Mouse (Mus musculus) intestine, embryonic 16.5 days (tissue): Measurements from ENCODE around the gene Lama1. TPM values are rescaled to one million over a fixed set of nuclear protein-coding genes. Genes with fewer than 3 reads are reported as not detected.

Experiments
- ATAC-seq: fragments of 200-750 bp; cut with Nextera tagmentation; 2 replicates; pipeline ENCODE4 v1.8.0; 2017; ENCODE audit warnings: moderate TSS enrichment, moderate library complexity
- H3K27ac ChIP-seq: fragments of 300-500 bp; sonication (generic); 2 replicates; pipeline ENCODE4 v1.5.1; 2014; ENCODE audit warnings: mild to moderate bottlenecking, low read length
- H3K27me3 ChIP-seq: fragments of 300-500 bp; sonication (generic); replicated peaks from 2 replicates; pipeline ENCODE4 v1.6.1; 2014; ENCODE audit warnings: low read length, control low read depth, mixed read lengths; ENCODE audit not compliant: control insufficient read depth, insufficient read depth
- H3K36me3 ChIP-seq: fragments of 300-500 bp; sonication (generic); 2 replicates; pipeline ENCODE4 v1.6.1; 2014; ENCODE audit warnings: low read length, control low read depth; ENCODE audit not compliant: control insufficient read depth, insufficient read depth
- H3K4me1 ChIP-seq: fragments of 300-500 bp; sonication (generic); 2 replicates; pipeline ENCODE4 v1.6.1; 2014; ENCODE audit warnings: low read length, control low read depth, mixed read lengths; ENCODE audit not compliant: control insufficient read depth, insufficient read depth
- H3K4me2 ChIP-seq: fragments of 300-500 bp; sonication (generic); 2 replicates; pipeline ENCODE4 v1.6.1; 2014; ENCODE audit warnings: low read depth, low read length, control low read depth
- H3K4me3 ChIP-seq: fragments of 300-500 bp; sonication (generic); 2 replicates; pipeline ENCODE4 v1.5.1; 2014; ENCODE audit warnings: mild to moderate bottlenecking, low read length
- H3K9ac ChIP-seq: fragments of 300-500 bp; sonication (generic); 2 replicates; pipeline ENCODE4 v1.6.1; 2014; ENCODE audit warnings: low read depth, low read length
- H3K9me3 ChIP-seq: fragments of 300-500 bp; sonication (generic); 2 replicates; pipeline ENCODE4 v1.6.1; 2016; ENCODE audit warnings: low read length, control low read depth; ENCODE audit not compliant: control insufficient read depth
- WGBS: fragments of 180-500 bp; shearing (Covaris S2); extraction: QIAGEN DNeasy Blood & Tissue Kit; methylation state at CpG from one replicate; pipeline ENCODE4 v1.1.7; 2014; 5-methylcytosine and 5-hydroxymethylcytosine counted together
- polyA plus RNA-seq: library from polyadenylated mRNA; unstranded; fragments of >200 nt; fragmentation: Nextera tagmentation; extraction: Ambion mirVana; gene quantifications from 2 replicates; pipeline ENCODE4 v1.2.1, GENCODE M21; 2015

The Lama1 gene
- polyA plus RNA-seq, 1 experiment from 2014 or later: 1.6 TPM

DNA sequence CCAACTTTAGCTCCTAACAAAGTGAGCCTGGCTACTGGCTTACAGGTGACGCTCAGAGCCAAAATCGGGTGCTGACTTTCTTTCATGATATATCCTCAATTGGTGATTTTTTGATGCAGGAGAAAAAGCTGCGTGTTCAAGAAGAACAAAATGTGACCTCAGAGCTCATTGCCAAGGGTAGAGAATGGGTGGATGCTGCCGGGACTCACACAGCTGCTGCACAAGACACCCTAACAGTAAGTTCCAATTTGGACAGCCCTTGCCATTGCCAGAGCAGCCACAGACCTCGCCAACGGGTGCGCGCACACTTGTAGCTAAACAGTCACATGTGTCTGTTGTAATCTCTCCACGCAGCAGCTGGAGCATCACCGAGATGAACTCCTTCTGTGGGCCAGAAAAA, 94.0 kb downstream of the Lama1 start:
- Histone ChIP-seq H3K36me3 (no peaks in the 10 kb centered on the region), H3K9ac (no peak overlapping the region), H3K27ac (no peak overlapping the region), H3K4me3 (no peak overlapping the region), H3K4me1 (no peaks in the 10 kb centered on the region), H3K9me3 (no peaks in the 10 kb centered on the region), H3K4me2 (no peak overlapping the region), H3K27me3 (no peaks in the 10 kb centered on the region)
- 94% methylated on average over 10 of the region's 10 CpGs for whole genome bisulfite sequencing
- ATAC-seq: no peak

DNA sequence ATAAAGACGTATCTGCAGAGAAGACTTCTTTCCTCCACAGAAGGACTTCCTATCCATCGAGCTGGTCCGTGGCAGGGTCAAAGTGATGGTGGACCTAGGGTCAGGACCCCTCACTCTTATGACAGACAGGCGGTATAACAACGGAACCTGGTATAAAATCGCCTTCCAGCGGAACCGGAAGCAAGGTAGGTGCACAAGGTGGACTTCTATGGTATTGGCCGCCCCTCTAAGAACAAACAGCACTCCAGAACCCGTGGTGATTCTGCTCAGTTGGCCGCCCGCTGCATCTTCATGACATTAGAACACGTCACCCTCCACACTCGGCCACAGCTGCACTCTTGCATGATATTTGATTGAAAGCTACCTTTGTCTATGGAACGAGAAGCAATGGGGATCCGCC, 112.1 kb downstream of the Lama1 start:
- H3K36me3 ChIP-seq: no peaks in the 10 kb centered on the region
- no peak overlapping the region for H3K4me3 ChIP-seq
- no peak overlapping the region for H3K9ac ChIP-seq
- 93% methylated on average over 16 of the region's 16 CpGs for WGBS
- H3K27me3 ChIP-seq: no peaks in the 10 kb centered on the region
- no peak for ATAC-seq
- H3K4me1 ChIP-seq: no peaks in the 10 kb centered on the region
- H3K9me3 ChIP-seq: no peaks in the 10 kb centered on the region
- no peak overlapping the region for H3K4me2 ChIP-seq
- no peak overlapping the region for H3K27ac ChIP-seq

DNA sequence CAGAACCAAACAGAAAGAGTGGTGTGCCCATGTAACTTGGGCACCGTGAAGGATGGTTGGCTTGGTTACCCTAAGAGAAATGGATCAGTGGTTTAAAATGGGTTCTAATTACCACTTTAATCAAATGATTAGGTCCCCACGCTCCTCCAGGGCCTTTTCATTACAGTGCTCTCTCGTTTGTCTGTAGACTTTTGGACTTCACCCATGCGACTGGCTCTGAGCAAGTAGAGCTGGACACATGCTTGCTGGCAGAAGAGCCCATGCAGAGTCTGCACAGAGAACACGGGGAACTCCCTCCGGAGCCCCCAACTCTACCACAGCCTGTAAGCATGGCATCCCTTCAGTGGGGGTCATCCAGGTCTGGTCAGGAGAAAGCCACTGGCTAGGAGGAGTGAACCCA, 116.6 kb downstream of the Lama1 start:
- no peak overlapping the region for H3K27ac ChIP-seq
- H3K9ac ChIP-seq: no peak overlapping the region
- no peak overlapping the region for H3K4me3 ChIP-seq
- H3K36me3 ChIP-seq: no peaks in the 10 kb centered on the region
- H3K27me3 ChIP-seq: no peaks in the 10 kb centered on the region
- no peak for ATAC-seq
- H3K9me3 ChIP-seq: no peaks in the 10 kb centered on the region
- H3K4me1 ChIP-seq: no peaks in the 10 kb centered on the region
- WGBS: 96% methylated on average over 6 of the region's 6 CpGs
- no peak overlapping the region for H3K4me2 ChIP-seq

- 96% methylated on average over 11 of the region's 11 CpGs for WGBS
- Histone ChIP-seq H3K27me3 (no peaks in the 10 kb centered on the region), H3K9ac (no peak overlapping the region), H3K9me3 (no peaks in the 10 kb centered on the region), H3K4me3 (no peak overlapping the region), H3K27ac (no peak overlapping the region), H3K4me2 (no peak overlapping the region), H3K4me1 (no peaks in the 10 kb centered on the region), H3K36me3 (no peaks in the 10 kb centered on the region)
- no peak for ATAC-seq
Observed at GRCm38 (mm10) chr17:67815720-67816119, 118.7 kb downstream of the Lama1 start.

GRCm38 (mm10) chr17:67816916-67817315, 119.9 kb downstream of the Lama1 start:
- Histone ChIP-seq H3K4me3 (no peak overlapping the region), H3K27ac (no peak overlapping the region), H3K9ac (no peak overlapping the region), H3K27me3 (no peaks in the 10 kb centered on the region), H3K36me3 (no peaks in the 10 kb centered on the region), H3K9me3 (no peaks in the 10 kb centered on the region), H3K4me1 (no peaks in the 10 kb centered on the region), H3K4me2 (no peak overlapping the region)
- no peak for ATAC-seq
- WGBS: 92% methylated on average over 10 of the region's 10 CpGs

DNA sequence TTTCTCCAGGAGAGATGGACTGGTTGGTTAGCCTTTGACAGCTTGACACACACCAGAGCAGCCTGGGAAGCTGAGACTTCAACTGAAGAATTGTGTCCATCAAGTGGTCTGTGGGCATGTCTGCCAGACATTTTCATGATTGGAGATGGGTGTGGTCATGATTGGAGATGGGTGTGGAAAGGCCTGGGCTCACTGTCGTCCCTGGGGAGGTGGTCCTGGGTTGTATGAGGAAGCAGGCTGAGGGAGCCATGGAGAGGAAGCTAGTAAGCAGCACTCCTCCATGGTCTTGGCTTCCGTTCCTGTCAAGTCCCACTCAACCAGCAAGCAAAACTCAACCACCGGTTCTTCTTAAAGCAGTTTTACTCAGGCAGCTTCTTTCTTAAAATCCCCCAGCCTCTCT, 130.4 kb downstream of the Lama1 start:
- 84% methylated on average over 3 of the region's 3 CpGs for WGBS
- no peaks in the 10 kb centered on the region for H3K4me1 ChIP-seq
- ATAC-seq: no peak
- H3K9me3 ChIP-seq: no peaks in the 10 kb centered on the region
- H3K27ac ChIP-seq: no peak overlapping the region
- no peaks in the 10 kb centered on the region for H3K27me3 ChIP-seq
- H3K4me3 ChIP-seq: no peak overlapping the region
- H3K4me2 ChIP-seq: no peak overlapping the region
- no peak overlapping the region for H3K9ac ChIP-seq
- no peaks in the 10 kb centered on the region for H3K36me3 ChIP-seq

GRCm38 (mm10) chr17:67836146-67836895, 139.3 kb downstream of the Lama1 start:
- Histone ChIP-seq H3K27ac (no peak overlapping the region), H3K27me3 (no peaks in the 10 kb centered on the region), H3K9ac (no peak overlapping the region), H3K4me2 (no peak overlapping the region), H3K9me3 (no peaks in the 10 kb centered on the region), H3K36me3 (no peaks in the 10 kb centered on the region), H3K4me3 (no peak overlapping the region), H3K4me1 (no peaks in the 10 kb centered on the region)
- 93% methylated on average over 20 of the region's 20 CpGs for WGBS
- ATAC-seq: no peak

DNA sequence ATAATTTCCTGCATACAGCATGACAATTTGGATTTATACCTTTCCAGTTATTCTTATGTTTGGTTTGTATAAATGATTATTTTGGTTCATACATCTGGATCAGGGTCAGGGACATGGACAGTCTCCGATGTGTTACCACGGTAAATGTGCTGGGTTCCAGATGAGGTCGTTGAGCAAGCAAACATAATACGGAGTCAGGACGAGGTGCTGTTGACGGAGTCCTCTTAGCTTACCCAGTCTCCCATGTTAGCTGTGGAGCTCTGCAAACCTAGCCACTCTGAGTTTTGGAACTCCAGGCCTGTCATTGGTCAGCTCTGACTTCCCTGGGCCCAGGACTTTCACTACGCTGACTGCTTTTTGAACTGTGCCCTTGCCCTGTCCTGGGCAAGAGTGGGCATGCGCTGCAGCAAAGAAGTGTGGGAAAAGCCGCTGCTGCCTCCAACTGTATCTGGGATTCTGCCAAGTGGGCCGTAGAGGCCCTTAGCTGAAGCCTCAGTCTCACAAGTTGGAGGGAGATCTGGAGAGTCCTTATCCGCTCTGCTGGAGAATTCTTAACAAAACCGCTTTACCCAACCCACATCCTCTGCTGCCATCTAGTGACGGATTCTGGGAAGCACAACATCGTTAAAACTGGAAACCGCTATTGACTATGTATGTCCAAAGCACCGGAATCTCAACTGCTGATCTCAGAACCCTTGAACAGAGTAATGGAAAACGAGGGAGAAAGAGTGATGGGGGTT, 140.5 kb downstream of the Lama1 start:
- H3K4me2 ChIP-seq: no peak overlapping the region
- no peak overlapping the region for H3K4me3 ChIP-seq
- WGBS: 63% methylated on average over 17 of the region's 17 CpGs
- H3K9me3 ChIP-seq: no peaks in the 10 kb centered on the region
- no peaks in the 10 kb centered on the region for H3K4me1 ChIP-seq
- no peak overlapping the region for H3K27ac ChIP-seq
- ATAC-seq: peak; percentile 33; the same call in 1 of the 2 replicates
- no peaks in the 10 kb centered on the region for H3K27me3 ChIP-seq
- no peak overlapping the region for H3K9ac ChIP-seq
- no peaks in the 10 kb centered on the region for H3K36me3 ChIP-seq

DNA sequence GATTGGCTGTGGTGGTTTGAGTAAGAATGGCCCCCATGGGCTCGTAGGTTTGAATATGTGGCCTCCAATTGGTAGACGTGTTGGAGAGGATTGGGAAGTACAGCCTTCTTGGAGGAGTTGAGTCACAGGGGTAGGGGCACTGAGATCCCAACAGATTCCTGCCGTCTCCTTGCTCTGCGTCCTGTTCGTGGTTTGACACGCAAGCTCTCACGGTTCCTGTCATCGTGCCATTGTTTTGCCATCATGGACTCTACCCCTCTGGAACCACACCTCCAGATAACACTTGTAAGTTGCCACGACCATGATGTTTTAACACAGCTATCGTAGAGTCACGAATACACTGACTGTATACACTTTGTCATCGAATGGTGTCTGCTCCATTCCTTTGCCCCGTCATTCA, 141.9 kb downstream of the Lama1 start:
- Histone ChIP-seq H3K9ac (no peak overlapping the region), H3K36me3 (no peaks in the 10 kb centered on the region), H3K27ac (no peak overlapping the region), H3K4me3 (no peak overlapping the region), H3K9me3 (no peaks in the 10 kb centered on the region), H3K4me2 (no peak overlapping the region), H3K4me1 (no peaks in the 10 kb centered on the region), H3K27me3 (no peaks in the 10 kb centered on the region)
- WGBS: 87% methylated on average over 13 of the region's 13 CpGs
- ATAC-seq: no peak
